Mouse (Mus musculus) lung, postnatal 0 days (tissue): Measurements from ENCODE around the gene Lypd6b.

Experiments used
- CTCF ChIP-seq: IDR thresholded peaks from 2 replicates; pipeline ENCODE4 v1.5.1; 2016; ENCODE audit warnings: antibody characterized with exemption, mild to moderate bottlenecking
- EP300 ChIP-seq: IDR thresholded peaks from 2 replicates; pipeline ENCODE4 v1.6.1; 2016; ENCODE audit warnings: antibody characterized with exemption, mild to moderate bottlenecking, control low read depth

GRCm38 (mm10) chr2:49860969-49861592 is 73.6 kb downstream of the Lypd6b start:
- TF ChIP-seq CTCF (no peak), EP300 (no peak)
